Mouse (Mus musculus): ENCODE measurements around the gene Ankrd34c.

GRCm38 (mm10) chr9:89687503-89688226 lies 50.6 kb downstream of the Ankrd34c start:
- TF ChIP-seq POLR2A (IDR thresholded peaks at IDR 0.05; ENCODE audit: insufficient read length, low read depth) (no peak), MYOD1 (IDR thresholded peaks at IDR 0.05; ENCODE audit: control insufficient read depth in 1 of 3, insufficient read length in 2 of 3, low read depth in 2 of 3) (no peak), POLR2AphosphoS2 (IDR thresholded peaks at IDR 0.05; ENCODE audit: insufficient read length, low read depth) (no peak), MAX (IDR thresholded peaks at IDR 0.05; ENCODE audit: low read depth) (no peak), TCF12 (IDR thresholded peaks at IDR 0.05; ENCODE audit: insufficient read depth, poor library complexity, severe bottlenecking) (no peak)

All from myocyte (in vitro differentiated cells).